Mouse (Mus musculus): ENCODE results near the gene Ptpre. TPM values are rescaled to one million over a fixed set of nuclear protein-coding genes. Genes with fewer than 3 reads are reported as not detected.

Gene Ptpre
- polyA plus RNA-seq (2012; rRNA removed) = 1.8 and 2.2 TPM in 2 replicates

DNA sequence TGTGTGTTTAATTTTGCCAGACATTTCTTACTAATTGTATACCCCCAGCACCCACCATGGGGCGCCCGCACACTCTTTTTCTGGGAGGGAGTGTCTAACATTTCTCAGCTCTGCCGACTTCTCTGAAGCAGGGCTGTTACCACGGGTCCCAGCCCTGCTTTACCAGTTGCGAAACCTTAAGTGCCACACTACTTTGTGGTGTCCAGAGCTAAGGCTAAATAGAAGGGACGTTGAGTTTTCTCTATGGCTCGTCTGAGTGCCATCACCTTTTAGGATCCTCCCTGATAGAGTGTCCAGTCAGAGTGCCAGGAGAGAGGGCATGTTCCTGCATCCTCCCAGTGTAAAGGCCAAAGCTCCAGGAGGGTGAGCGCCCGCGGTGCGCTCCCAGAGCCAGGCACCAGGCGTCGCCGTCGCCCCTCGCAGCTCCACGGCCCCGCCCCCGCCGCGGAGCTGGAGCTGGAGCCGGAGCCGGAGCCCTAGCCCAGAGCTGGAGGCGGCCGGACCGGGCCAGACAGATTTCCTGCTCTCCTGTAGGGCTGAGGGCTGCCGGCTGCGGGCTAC, at the start of gene Ptpre:
Gene Ptpre, plus strand, starts transcription at position 141 of the 561 bp plus-strand sequence.

DNA sequence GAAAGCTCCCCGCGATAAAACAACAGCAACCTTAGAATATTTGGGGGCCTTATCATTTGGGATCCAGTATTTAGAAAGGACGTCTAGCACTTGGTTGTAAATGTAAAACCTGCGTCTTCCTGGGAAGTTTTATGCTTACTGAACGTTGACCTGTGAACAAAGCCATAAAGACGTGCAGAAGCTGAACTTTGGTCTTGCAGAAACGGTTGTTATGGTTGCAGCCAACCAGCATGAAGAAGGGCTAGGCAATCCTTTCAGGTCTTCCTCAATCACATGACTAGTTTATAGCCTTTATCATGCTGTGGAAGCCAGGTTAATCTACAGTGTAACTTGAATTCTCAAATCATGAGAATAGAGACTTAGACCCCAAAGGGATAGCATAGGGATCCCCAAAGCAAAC, 8.8 kb upstream of the Ptpre start, which contains the start of gene Clrn3:
Gene Clrn3, minus strand, starts transcription at position 140 of the 400 bp plus-strand sequence.

DNA sequence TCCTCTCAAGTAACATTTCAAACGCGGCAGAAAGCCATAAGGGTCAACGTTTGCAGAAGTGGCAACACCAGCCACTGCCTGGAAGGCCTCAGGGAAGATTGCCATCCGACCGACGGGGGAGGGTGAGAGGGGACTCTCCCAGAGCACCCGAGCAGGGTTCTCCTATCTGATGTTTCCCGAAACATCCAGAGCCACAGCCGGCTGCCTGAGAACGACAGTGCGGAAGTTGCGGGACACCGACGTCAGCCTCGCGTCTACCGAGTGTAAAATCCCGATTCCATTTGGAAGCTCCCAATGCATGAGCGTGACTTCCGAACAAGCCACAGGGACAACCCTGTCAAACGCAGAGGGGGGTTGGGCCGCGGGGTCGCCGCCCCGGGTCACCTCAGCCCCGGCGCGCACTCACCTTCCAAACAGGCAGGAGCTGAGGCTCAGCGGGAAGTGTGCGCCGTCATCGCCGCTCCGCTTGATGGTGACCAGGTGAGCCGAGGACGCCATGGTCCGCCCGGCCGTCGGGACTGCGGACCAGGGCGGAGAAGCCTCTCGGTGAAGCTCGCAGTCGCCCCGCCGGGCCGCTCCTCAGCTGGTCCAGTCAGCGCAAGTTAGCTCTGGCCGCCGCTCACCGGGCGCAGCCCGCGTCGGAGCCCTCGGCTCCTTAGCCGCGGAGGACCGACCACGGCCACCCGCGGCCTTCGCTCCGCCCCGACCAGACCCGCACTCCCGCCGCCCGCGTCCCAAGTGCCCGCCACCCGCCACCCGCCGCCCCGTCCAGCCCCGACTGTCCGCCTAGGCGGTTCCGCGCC, 178.6 kb downstream of the Ptpre start, which contains the start of gene Mki67:
Gene Mki67, minus strand, starts transcription at position 720 of the 803 bp plus-strand sequence.

Other genes starting within 250 kb of the Ptpre start
- not detected in 2 replicates for gene Foxi2, start 127.2 kb upstream of the Ptpre start, polyA plus RNA-seq (2012; rRNA removed)
- gene Clrn3, start 8.8 kb upstream of the Ptpre start, polyA plus RNA-seq (2012; rRNA removed) = not detected in 2 replicates
- 109 and 119 TPM in 2 replicates for gene Mki67, start 178.9 kb downstream of the Ptpre start, polyA plus RNA-seq (2012; rRNA removed)

Measured in liver, embryonic 14 days (tissue).